Mouse (Mus musculus) heart, adult 2 months (tissue): Measurements from ENCODE around the gene D5Ertd579e. TPM values are rescaled to one million over a fixed set of nuclear protein-coding genes. Genes with fewer than 3 reads are reported as not detected.

Source experiments
- DNase-seq, 2 experiments: peaks; one replicate each; pipeline ENCODE4 v3.0.0; 2021
- H3K27ac ChIP-seq: fragments of 200-600 bp; 2 replicates; pipeline ENCODE4 v1.8.1; 2022
- H3K27me3 ChIP-seq: fragments of 200-500 bp; 2 replicates; pipeline ENCODE4 v1.6.1; 2012; ENCODE audit warnings: mild to moderate bottlenecking, low read length, inconsistent platforms, mixed read lengths; ENCODE audit not compliant: control insufficient read depth, insufficient read depth
- H3K36me3 ChIP-seq: fragments of 200-500 bp; 2 replicates; pipeline ENCODE4 v1.6.1; 2012; ENCODE audit warnings: low read length, inconsistent platforms; ENCODE audit not compliant: control insufficient read depth, insufficient read depth
- H3K4me1 ChIP-seq: fragments of 200-500 bp; 2 replicates; pipeline ENCODE4 v1.6.1; 2011; ENCODE audit warnings: low read length; ENCODE audit not compliant: control insufficient read depth, insufficient read depth
- H3K4me3 ChIP-seq: fragments of 200-600 bp; 2 replicates; pipeline ENCODE4 v1.8.1; 2022
- H3K79me2 ChIP-seq: fragments of 200-500 bp; replicated peaks from 2 replicates; pipeline ENCODE4 v1.6.1; 2012; ENCODE audit warnings: mild to moderate bottlenecking, inconsistent platforms, low read length, moderate library complexity, mixed read lengths; ENCODE audit not compliant: control insufficient read depth, insufficient read depth
- H3K9ac ChIP-seq: fragments of 200-500 bp; 2 replicates; pipeline ENCODE4 v1.6.1; 2012; ENCODE audit warnings: low read depth, mild to moderate bottlenecking, control low read depth, inconsistent platforms, low read length, mixed read lengths
- CTCF ChIP-seq: fragments of 200-600 bp; IDR thresholded peaks from 2 replicates; pipeline ENCODE4 v1.8.1; 2022; ENCODE audit warnings: antibody characterized with exemption, mild to moderate bottlenecking, moderate library complexity
- EP300 ChIP-seq: fragments of 200-500 bp; IDR thresholded peaks from 2 replicates; pipeline ENCODE4 v1.6.1; 2011; ENCODE audit warnings: low read depth, low read length, control low read depth; ENCODE audit not compliant: insufficient read depth
- POLR2A ChIP-seq: fragments of 200-500 bp; IDR thresholded peaks from 2 replicates; pipeline ENCODE4 v1.6.1; 2011; ENCODE audit warnings: mild to moderate bottlenecking, low read depth, low read length, control low read depth; ENCODE audit not compliant: insufficient read depth
- WGBS: fragments of 180-500 bp; shearing (Covaris S2); methylation state at CpG from one replicate; pipeline ENCODE4 v1.1.7; 2018; 5-methylcytosine and 5-hydroxymethylcytosine counted together
- intact Hi-C: fragments of 180-260 bp; cut with DNase I; formaldehyde crosslinking; loops from one replicate; pipeline ENCODE4 v1.15.1; 2025
- polyA plus RNA-seq: library from polyadenylated mRNA; depleted of rRNA; stranded (reverse); fragments of >200 nt; gene quantifications from 2 replicates; pipeline ENCODE4 v1.2.3, GENCODE M21; 2012
- total RNA-seq, 2 experiments: library from RNA; stranded (reverse); gene quantifications; 2 replicates each; pipeline ENCODE4 v1.2.3; 2021

D5Ertd579e gene
- total and polyA plus RNA-seq, 3 experiments: 22.5 to 104 (median 81.8) TPM

GRCm38 (mm10) chr5:36570546-36571245 is 125.1 kb downstream of the D5Ertd579e start:
- 71% methylated on average over 4 of the region's 4 CpGs for WGBS
- no peak for TF ChIP-seq POLR2A
- TF ChIP-seq CTCF: no peak
- TF ChIP-seq EP300: no peak
- H3K27me3 ChIP-seq: no peaks in the 10 kb centered on the region
- DNase-seq: no peak
- no peak overlapping the region for H3K9ac ChIP-seq
- intact Hi-C loops: no loop called here
- peaks cover 8% of the 10 kb centered on the region; the same call in 1 of the 2 replicates for H3K36me3 ChIP-seq
- H3K79me2 ChIP-seq: peaks cover 2% of the 10 kb centered on the region
- H3K27ac ChIP-seq: no peak overlapping the region
- H3K4me1 ChIP-seq: peaks cover 19% of the 10 kb centered on the region
- no peak overlapping the region for H3K4me3 ChIP-seq

GRCm38 (mm10) chr5:36570098-36570497 is 125.7 kb downstream of the D5Ertd579e start:
- H3K79me2 ChIP-seq: peaks cover 2% of the 10 kb centered on the region
- no peak for DNase-seq

GRCm38 (mm10) chr5:36568118-36568517 is 127.7 kb downstream of the D5Ertd579e start:
- peak in 1 of 2 experiments; percentile 29 for DNase-seq
- H3K9ac ChIP-seq: no peak overlapping the region
- H3K4me3 ChIP-seq: no peak overlapping the region
- H3K79me2 ChIP-seq: peaks cover 2% of the 10 kb centered on the region
- peaks cover 9% of the 10 kb centered on the region for H3K4me1 ChIP-seq
- H3K36me3 ChIP-seq: peaks cover 2% of the 10 kb centered on the region; the same call in 1 of the 2 replicates
- intact Hi-C loops: no loop called here
- H3K27ac ChIP-seq: no peak overlapping the region
- H3K27me3 ChIP-seq: no peaks in the 10 kb centered on the region
- no peak for TF ChIP-seq POLR2A
- no peak for TF ChIP-seq EP300
- 69% methylated on average over 4 of the region's 4 CpGs for WGBS

More at GRCm38 (mm10) chr5:36570098-36570497, 125.7 kb downstream of the D5Ertd579e start:
- peaks cover 8% of the 10 kb centered on the region; the same call in 1 of the 2 replicates for H3K36me3 ChIP-seq
- 90% methylated on average over 7 of the region's 7 CpGs for WGBS
- no peak overlapping the region for H3K27ac ChIP-seq
- no peaks in the 10 kb centered on the region for H3K27me3 ChIP-seq
- peaks cover 15% of the 10 kb centered on the region for H3K4me1 ChIP-seq
- H3K9ac ChIP-seq: no peak overlapping the region
- H3K4me3 ChIP-seq: no peak overlapping the region
- intact Hi-C loops: no loop called here
- no peak for TF ChIP-seq EP300
- TF ChIP-seq POLR2A: no peak
- TF ChIP-seq CTCF: no peak

GRCm38 (mm10) chr5:36567627-36568026 is 128.2 kb downstream of the D5Ertd579e start:
- TF ChIP-seq EP300 (no peak), CTCF (no peak), POLR2A (no peak)
- no peak overlapping the region for H3K27ac ChIP-seq
- no peak overlapping the region for H3K4me3 ChIP-seq
- peaks cover 9% of the 10 kb centered on the region for H3K4me1 ChIP-seq
- H3K36me3 ChIP-seq: peaks cover 2% of the 10 kb centered on the region; the same call in 1 of the 2 replicates
- intact Hi-C loops: no loop called here
- no peak for DNase-seq
- no peaks in the 10 kb centered on the region for H3K27me3 ChIP-seq
- H3K79me2 ChIP-seq: peaks cover 2% of the 10 kb centered on the region
- H3K9ac ChIP-seq: no peak overlapping the region
- 38% methylated on average over 2 of the region's 2 CpGs for WGBS

- Histone ChIP-seq H3K9ac (no peak overlapping the region), H3K4me3 (no peak overlapping the region), H3K4me1 (peaks cover 11% of the 10 kb centered on the region), H3K27ac (no peak overlapping the region), H3K27me3 (no peaks in the 10 kb centered on the region), H3K79me2 (no peaks in the 10 kb centered on the region; the same call in 1 of the 2 replicates), H3K36me3 (peaks cover 2% of the 10 kb centered on the region)
- TF ChIP-seq EP300: no peak
- no peak for TF ChIP-seq CTCF
- no peak for TF ChIP-seq POLR2A
- 55% methylated on average over 9 of the region's 9 CpGs for WGBS
- no peak for DNase-seq
- intact Hi-C loops: no loop called here
Measured at GRCm38 (mm10) chr5:36564530-36564929, 131.3 kb downstream of the D5Ertd579e start.

- DNase-seq: peak in 1 of 2 experiments; percentile 38
- 79% methylated on average over 6 of the region's 6 CpGs for WGBS
- intact Hi-C loops: no loop called here
Measured at GRCm38 (mm10) chr5:36563741-36564140, 132.1 kb downstream of the D5Ertd579e start.

More at GRCm38 (mm10) chr5:36563741-36564140, 132.1 kb downstream of the D5Ertd579e start:
- Histone ChIP-seq H3K4me1 (peaks cover 11% of the 10 kb centered on the region), H3K9ac (no peak overlapping the region), H3K79me2 (no peaks in the 10 kb centered on the region; the same call in 1 of the 2 replicates), H3K27me3 (no peaks in the 10 kb centered on the region), H3K4me3 (no peak overlapping the region), H3K36me3 (peaks cover 2% of the 10 kb centered on the region), H3K27ac (no peak overlapping the region)
- no peak for TF ChIP-seq POLR2A
- no peak for TF ChIP-seq EP300
- no peak for TF ChIP-seq CTCF
